Mouse (Mus musculus) ovary, postnatal 10 days (tissue): Measurements from ENCODE around the gene Smim6.

ENCODE experiments used
- DNase-seq: peaks from one replicate; pipeline ENCODE4 v3.0.0; 2022; ENCODE audit warnings: low spot score

Gene Smim6

DNA sequence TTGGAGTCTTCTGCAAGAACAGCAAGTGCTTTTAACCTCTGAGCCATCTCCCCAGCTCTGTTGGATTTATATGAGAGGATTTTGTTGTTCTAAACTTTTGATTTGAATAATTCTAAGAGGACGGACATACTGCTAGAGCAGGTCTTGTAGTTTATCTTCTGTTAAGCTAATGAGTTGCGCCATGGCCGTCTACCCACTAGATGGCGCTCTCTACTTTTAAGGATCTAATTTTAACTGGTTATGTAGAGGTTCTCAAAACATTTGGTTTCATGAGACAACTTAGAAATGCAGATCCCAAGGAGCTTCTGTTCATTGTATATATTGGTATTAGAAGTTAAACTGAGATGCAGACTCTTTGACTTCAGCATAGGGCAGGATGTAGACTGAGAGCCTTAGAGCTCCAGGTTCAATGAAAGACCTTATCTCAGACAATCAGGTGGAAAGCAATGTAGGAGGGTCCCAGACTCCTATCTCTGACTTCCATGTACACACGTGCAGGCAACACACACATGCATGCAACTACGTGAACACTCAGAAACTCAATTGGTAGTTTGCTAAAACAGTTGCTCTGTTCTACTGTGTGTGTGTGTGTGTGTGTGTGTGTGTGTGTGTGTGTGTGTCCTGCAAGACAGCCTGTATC, 28.0 kb downstream of the Smim6 start:
- no peak for DNase-seq

DNA sequence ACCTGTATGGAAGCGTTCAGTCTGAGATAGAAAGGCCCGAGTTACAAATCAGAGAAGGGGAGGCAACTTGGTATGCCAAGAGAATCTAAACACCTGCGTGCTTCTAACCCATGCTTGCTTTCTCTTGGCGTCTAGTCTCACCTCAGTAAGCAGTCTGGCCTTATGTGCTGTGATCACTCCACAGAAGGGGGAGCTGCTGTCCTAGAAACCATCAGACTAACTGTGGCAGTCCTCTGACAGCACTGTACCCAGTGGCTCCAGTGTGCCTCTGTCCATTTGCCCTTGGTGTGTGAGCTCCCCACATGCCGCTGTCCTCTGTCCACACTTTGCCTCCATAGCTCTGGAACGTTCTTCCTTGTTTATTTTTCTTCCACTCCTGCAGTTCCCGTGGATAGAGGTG, 30.2 kb downstream of the Smim6 start:
- DNase-seq = no peak

DNA sequence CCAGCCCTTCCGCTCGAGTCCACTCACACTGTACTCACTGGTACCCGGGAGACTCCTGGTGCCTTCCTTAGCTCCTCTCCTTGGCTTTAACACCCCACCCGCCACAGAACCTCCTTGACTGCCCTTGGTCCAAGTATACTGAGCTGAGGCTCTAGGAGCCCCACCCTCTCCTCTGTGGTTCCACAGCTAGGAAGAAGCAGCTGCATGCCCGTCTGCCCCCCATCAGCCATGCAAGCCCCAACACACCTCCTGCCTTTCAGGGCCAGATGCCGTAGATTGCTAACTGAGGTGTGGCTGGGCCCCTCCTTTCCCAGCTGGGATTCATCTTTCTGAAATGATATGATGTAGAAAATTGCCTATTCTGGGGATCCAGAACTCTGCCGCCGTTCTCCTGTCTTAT, 33.4 kb downstream of the Smim6 start:
- no peak for DNase-seq

DNA sequence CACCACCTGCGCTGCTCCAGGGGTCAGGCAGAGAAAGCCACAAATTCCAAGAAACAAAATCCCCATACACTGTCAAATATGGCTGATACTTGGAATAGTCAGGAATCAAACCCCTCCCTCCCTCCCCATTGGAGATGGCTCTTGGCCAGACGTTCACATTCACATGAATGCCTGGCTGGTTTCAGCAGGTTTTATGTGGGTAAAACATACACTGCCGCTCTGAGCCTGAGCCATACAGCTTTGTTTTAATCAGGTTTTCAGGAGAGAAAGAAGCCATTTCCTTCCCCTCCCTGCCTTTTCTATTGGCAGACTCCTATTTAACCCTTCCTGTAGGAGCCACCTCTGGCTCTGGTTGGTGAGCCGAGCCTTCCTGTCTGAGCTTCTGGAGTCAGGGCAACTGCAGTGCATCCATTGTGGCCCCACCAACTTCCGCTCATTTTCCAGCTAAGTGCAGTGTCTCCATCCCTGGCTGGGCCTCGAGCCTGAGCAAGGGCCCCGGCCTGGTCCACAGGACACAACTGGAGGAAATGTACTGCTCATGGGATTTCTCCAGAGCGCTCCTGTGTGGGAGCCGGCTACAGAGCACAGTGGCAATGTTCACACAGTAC, 34.5 kb downstream of the Smim6 start:
- DNase-seq = no peak

DNA sequence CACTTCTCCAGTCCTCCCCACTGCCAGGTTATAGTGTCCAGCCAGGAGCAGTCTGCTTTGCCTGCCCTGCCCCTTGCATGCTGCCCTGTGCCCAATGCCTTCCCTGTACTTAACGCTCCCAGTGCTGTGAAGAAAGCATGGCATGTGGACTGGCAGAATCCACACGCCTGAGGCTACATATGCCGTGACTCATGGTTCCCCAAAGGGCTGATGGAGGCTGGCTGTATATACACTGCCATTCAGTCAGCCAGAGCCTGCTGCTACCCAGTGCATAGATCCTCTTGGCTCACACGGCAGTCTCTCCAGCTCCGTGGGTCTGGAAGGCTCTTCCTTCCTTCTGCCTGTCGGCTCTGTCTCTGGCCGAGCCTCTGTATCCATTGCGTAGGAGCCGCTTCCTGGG, 36.5 kb downstream of the Smim6 start:
- no peak for DNase-seq

DNA sequence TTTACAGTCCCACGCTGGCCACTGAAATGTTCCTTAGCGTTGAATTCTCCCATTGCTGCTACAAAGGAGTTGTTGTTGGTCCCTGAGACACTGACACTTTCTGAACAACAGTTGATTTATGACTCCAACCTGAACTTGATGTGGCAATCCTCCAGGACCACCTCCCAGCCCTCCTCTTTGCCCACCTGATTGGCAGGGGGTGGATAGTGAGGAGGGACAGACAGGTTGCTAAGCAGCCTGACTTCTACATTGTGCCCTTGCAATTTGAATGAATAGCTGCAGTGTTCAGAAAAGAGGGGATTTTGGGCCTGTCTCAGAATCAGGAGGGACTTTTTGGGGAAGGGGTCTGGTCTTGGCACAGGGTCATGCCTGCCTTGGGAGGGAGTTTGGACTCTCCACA, 38.9 kb downstream of the Smim6 start:
- no peak for DNase-seq

DNA sequence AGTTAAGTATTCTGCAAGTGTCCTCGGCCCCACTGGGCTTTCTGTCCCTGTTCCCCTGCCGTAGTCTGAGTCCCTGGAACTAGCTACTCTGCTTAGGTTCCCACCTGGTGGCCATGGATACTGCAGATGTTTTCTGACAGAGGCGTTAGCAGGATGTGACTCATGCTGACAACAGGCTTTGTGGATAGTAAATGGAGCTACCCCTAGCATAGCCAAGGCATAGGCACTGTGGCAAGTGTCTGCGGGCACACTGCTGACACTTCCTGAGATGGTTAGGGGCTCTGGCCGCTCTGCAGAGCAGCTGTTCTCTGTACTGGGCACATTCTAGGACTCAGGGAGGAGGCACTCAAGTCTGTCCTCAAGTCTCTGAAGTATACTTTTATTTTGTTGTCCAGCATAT, 42.9 kb downstream of the Smim6 start:
- no peak for DNase-seq

DNA sequence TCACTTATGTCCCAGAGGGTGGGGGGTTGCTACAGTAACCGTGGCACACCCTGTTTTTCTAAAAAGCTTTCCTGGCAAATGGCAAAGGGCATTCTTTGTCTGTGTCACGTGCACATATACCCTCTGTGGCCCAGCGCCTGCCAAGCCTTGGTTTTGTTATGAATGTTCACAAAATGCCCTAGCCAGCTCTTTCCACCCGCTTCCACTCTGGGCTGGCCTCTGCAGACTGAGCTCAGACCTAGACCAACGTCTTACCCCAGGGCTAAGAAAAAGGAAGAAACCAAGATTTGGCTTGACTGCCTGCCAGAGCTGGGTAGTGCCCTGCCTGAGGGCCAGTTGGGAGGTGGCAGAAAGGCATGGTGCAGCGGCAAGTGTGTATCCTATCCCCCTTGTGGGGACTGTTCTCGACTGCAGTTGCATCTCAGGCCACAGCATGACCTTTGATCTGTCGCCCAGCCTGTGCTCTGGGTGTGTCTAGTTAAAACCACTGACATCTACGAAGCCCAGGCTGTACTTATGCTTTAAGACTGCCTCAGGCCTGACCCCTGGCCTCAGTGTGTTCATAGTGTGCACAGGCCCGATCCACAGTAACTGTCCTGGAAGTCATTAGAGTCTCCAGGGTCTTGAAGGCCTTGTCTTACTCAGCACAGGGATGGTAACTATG, 43.5 kb downstream of the Smim6 start:
- DNase-seq = no peak

DNA sequence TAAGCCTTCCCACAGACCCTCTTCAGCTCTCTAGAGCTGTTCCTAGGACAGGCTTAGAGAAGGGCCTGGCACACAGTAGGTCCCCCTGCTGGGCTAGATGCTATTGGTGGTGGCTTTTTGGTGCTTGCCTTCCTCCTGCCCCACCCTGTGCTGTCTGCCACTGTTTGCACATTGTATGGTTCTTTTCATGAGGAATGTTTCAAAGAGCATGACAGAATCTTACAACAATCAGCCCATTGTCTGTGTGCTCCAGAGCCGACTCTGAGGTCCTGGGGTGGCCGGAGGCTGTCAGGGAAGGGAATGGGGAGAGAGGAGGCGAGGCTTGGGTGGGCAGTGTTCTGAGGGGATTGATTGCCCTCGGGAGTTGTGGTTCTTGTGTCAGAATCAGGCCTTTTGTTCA, 44.6 kb downstream of the Smim6 start:
- DNase-seq = no peak

DNA sequence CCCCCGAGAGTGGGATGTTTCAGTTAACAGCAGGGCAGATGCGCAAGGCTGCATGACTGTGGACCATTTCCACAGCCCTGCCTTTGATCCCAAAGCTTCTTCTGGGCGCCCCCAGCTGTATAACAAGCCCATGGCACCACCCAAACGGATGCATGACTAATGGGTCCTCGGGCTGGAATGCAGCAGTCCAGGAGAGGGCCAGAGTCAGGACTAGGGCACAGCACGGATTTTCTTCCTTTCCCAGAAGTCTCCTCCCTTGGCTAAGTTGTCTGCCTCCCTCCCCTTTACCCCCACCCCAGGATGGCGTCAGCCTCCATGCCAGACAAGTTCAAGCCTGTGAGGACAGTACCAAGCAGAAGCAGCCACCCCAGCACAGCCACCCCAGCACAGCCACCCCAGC, 46.2 kb downstream of the Smim6 start:
- DNase-seq = no peak

DNA sequence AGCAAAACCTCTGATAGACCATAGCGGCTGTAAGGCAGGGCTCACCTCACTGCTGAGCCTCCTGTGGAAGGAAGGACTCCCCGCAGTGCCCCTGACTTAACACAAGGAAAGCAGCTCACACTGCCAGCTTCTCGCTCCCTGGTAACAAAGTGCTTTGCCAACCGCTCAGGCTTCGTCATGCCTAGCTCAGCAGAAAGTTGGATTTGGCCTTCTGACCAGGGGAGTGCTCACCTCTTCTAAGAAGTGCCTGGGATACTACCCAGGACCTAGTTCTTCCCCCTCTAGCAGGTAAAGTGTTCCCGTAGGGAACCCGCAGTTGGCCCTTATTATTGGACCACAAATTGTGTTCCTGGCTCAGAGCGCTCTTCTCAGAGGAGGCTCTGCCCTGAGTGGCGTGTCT, 47.2 kb downstream of the Smim6 start:
- no peak for DNase-seq

DNA sequence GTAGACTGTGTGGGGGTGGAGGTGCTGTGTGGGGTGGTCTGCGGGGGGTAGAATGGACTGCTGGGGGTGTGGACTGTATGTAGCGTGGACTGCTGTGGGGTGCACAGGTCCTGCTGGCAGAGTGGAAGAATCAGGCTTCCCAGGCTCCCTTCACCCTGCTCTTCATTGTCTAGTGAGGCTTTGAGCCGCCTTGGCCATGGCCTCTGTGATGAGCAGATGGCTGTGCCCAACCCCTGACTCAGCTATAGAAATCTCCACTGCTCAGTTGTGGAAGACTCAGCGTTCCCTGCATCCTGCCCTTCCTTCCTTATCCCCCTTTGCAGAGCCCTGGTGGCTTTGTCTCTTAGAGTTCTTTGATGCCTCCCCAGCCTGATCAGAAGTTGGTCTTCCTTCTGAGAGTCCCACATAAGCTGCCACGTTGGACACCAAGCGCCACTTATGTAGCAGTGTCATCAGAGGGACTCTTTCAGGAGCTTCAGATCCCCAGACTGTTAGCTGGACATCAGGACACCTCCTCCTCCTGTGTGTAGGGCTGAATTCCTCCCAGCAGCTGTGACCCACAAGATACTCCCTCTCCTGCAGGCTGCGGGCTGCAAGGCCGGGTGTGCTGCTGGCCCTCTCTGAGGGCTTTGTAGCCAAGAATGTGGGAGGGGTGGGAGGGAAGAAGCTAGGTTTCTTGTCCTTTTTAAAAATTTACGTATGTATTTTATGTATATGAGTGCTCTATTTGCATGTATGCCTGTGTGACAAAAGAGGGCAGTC, 51.0 kb downstream of the Smim6 start:
- no peak for DNase-seq
